Mouse (Mus musculus): ENCODE data around the gene Prdm16.

The Prdm16 gene

DNA sequence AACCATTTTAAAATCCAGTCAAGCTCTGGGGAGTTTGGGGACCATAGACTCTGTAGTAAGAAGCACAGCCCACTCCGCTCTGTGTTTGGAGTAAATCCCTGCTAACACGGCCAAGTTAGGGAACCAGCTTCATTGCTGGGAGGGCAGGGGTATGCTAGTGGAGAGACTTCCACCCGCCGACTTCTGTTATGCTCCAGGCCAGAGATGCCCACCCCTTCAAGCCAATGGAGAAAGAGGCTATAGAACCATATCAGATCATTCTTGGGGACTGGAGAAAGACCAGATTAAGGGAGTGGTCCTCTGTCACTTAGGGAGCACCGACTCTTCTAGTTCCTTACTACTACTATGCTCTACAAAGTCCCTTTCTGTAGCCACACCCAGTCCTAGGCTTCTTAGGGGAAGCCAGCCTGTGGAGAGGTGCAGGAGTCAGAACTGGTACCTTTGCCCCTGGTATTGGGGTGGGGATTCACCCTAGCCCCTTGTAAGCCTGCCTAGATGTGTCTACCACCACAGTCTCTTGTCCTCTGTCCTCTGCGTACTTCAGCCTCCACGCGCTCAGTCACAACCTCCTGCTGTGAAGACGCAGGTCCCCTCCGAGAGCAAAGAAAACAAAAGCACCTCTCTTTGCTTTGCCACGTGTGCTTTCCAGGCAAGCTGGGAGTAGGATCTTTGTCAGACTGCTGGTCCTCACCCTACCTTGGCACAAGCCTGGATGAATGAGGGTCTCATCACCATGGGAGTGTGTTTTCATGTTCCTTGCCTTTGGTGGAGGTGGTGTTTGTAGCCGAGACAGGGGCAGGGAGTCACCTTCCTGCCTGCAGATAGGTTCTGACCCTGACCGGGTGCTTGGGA lies 3.1 kb upstream of the Prdm16 start:
- DNase-seq (ENCODE audit: low spot score) = no peak

DNA sequence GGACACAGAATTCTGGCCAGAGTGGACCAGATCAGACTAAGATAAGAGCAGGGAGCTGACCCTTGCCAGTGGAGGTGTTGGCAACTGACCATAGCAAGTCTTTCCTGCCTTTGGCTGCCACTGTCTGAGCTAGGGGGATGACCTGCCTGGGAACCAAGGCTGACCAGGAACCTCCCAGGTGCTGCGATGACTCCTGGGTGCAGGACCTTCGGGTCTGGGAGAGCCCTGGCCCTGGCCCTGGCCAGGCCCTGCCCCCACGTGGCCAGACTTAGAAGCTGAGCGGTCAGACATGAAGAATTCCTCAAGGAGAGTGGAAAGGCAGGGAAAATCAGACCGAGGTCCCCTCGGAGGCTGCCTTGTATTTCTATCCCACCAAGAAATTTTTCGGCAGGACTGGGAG lies 2.5 kb upstream of the Prdm16 start:
- no peak for DNase-seq (ENCODE audit: low spot score)

DNA sequence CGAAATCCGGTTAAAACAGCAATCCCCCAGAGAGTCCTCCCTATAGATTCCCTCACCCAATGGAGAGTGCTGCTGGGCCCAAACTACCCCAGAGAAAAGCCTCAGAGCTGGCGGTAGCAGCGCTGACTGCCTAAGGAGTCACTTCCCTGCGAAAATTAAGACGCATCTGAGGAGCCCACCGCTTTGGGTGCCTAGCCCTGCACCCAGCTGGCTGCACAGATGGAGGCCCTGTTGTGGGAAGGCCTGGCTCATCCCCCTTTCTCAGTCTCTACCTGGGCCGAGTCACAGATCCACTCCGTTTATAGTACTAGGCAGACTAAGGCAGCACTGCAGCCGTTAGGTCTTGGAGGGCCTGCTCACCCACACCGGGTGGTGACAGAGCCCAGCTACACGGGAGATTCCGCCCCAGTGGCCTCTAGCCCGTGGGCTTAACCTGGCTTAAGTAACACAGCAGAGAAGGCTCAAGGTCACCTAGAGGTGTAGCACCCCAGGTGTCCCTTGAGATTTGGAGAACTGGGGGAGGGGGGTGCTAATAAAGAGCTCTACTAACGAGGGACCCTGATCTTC lies 1.7 kb upstream of the Prdm16 start:
- DNase-seq (ENCODE audit: low spot score) = no peak

DNA sequence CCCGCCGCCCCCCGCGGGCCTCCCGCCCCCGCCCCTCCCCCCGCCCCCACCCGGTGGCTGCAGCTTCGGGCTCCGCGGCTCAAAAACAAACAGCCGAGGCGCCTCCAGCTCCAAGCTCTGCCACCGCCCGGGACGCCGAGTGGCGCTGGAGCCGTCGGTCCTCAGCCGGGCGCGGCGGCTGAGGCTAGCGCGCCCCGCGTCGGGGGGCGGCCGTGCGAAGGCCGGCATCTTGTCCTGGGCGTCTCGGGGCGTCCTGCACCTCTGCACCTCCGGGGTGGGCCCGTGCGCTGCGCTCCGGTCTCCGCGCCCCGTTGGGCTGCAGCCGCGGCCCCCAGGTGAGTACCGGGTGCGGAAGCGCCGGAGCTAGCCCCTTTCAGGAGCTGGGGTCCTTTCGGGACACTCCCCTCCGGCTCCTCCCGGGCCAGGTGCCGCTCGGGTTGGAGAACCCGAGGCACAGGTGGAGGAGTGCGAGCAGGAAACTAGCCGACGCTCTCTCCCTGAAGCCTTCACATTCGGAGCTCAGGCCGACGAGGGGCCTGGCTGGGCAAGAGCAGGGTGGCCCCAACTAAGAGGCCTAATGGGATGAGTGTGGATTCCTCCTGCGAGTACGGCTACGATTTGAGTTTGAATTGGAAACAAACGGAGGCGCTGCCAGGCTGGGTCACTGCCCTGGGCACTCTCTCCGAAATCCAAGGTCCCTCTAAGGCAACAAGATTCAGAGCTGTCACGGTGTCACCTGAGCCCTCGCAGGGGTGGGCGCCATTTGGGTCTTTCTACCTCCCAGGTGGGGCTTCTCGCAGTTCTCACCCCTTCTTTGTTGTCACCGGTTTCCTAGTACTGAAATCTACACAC lies 1.0 kb upstream of the Prdm16 start:
- DNase-seq (ENCODE audit: low spot score) = no peak

DNA sequence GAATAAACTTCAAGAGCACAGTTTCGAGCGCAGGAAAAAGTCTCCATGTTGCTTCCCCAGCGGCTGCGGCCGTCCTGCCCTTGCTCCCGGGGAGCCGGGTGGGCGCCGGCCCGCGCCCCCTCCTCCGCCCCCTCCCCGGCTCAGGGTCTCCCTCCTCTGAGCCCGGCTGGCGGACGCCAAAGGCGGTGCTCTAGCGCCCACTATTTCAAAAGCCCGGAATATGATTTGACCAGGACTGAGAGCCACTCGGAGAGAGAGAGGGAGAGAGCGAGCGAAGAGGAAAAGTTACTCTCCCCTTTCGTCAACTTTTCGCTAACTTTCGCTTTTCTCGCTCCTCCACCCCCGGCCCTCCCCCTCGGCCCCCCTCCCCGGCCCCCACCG lies 630 bp downstream of the Prdm16 start:
- DNase-seq (ENCODE audit: low spot score) = peak; percentile 75

DNA sequence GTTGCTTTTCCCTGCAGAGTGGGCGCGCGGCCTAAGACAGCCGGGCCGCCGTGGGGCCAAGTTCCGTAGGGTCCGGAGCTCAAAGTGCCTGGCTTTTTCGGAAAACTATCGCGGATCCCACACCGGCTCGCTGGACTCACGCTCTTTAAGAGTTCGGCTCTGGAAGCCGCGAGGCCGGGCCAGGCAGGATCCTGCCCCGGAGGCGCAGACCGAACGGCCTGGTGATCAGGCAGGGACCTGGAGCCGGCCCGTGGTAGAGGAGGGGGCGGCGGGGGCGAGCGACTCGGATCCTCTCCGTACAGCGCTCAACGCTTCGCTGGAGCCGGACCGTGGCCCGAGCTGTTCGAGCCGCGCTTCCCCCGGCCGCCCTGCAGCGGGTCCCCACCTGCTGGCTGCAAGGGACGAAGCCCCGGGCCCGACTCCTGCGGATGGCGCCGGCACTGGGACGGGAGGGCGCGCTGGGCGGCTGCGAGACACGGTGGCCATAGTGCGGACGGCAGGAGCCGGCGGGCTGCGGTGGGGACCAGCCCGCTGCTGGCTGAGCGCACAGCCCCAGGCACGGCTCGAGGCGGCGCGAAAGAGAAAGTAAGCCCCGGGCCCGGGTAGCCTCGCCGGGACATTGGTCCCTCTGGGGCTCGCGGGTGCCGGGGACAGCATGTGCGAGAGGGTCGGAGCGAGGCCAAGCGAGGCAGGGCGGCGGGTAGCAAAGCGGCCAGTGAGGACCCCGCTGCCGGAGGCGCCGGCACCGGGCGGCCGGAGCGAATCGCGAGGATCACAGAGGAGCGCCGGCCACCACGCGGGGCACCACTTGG lies 1.2 kb downstream of the Prdm16 start:
- DNase-seq (ENCODE audit: low spot score) = peak; percentile 29

DNA sequence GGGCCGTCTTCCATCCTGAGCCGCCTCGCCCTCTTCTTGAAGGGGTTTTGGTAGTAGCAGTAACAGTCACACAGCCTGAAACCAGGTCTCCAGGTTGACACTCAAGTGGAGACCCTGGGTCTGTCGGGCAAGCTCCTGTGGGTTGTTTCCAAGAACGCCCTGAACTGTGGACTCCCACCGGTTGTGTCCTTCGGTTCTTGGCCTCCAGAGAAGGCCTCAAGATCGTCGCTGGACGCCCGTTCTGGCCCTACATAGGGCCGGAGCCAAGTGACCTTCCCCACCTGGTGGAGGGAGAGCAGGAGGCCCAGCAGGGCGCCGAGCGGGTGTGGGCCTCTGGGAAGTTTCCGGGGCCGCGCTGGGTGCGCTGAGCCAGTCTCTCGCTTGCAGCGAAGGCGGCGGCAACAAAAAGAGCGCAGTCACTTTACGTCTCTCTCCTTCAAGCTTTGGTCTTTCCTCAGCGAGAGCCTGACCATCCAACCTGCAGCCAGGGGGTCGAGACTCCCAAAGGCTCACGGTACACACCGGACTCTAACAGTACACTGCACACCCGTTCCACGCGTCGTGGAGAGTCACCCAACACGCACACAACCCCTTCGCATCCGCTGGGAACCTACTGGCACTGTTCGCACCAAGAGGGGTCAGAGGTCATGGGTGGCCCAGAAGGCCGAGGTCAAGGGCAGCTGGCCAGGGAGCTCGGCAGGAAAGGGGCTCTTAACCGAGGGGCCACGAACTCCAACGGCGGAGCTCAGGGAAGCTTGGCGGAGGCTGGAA lies 2.0 kb downstream of the Prdm16 start:
- DNase-seq (ENCODE audit: low spot score) = no peak

DNA sequence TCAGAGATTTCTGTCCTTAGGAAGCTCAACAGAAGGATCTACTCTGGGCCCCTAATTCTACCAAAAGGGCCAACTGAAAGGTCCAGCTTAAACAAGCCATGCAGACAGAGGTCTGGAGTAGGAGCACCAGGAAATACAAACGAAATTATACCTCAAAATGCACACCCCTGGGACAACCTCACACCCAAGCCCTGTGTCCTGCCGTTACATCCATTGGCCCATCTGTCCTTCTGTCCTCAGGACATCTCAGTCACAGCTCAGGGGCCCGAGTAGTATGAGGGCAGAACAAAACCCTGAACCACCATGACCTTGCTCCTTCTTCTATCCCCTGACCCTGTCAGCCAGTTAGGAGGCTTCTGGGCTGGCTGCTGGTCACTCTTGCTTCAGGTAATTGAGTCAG lies 2.7 kb downstream of the Prdm16 start:
- DNase-seq (ENCODE audit: low spot score) = no peak

DNA sequence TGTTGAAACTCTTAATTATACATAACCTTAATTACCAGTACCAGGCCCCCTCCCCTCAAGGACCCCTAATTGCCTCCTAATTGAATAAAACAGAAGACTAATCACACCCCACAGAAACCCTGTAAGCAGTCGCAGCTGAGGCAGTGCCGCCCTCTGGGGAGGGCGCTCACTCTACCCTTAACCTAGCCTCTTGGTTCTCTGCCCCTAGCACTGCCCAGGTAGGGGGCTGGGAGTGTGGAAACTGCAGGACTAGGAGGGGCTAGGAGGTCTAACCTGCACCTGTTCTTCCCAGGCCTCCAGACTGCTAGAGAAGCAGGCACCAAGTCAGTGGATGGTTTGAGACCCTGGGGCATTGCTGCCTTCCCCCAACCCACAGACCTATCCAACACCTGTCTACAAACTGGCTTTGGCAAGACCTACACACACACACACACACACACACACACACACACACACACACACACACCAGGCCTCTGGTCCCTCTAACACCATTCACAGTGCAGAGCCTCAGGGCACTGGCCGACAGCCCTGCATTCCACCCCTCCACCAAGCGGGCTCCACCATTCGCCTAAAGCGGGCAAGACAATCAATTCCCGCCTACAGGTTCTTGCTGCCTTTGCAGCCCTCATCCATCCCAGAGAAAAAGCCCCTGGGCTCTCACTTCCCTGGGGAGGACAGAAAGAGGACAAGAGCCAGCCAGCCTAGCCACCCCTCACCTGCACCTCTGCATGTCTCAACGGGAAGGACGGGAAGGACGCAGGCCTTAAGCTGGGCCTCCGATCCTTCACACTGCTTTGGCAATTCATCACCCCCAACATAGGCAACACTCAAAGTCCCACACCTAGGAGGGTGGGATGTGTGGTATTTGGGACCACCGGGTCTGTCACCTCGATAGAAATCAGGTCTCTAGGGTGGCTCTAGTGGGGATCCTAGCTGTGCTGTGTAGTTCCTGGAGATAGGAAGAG lies 3.6 kb downstream of the Prdm16 start:
- no peak for DNase-seq (ENCODE audit: low spot score)

DNA sequence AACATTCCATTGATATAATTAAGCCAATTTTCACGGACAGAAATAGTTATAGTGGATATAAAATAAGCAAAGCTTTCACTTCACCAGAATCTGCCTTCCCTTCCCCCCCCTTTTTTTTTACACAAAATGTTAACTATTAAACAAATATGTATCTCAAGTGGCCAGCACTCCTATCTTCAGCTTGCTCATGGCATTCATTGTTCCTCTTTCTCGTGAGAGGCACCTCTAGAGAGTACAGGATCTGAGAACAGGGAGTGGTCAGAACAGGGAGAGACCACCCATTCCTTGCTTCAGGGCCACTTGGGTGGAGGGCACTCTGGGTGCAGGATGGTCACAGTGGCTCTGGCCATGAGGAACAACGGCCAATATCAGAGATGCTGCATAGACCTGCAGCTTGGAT lies 5.9 kb downstream of the Prdm16 start:
- DNase-seq (ENCODE audit: low spot score) = no peak

DNA sequence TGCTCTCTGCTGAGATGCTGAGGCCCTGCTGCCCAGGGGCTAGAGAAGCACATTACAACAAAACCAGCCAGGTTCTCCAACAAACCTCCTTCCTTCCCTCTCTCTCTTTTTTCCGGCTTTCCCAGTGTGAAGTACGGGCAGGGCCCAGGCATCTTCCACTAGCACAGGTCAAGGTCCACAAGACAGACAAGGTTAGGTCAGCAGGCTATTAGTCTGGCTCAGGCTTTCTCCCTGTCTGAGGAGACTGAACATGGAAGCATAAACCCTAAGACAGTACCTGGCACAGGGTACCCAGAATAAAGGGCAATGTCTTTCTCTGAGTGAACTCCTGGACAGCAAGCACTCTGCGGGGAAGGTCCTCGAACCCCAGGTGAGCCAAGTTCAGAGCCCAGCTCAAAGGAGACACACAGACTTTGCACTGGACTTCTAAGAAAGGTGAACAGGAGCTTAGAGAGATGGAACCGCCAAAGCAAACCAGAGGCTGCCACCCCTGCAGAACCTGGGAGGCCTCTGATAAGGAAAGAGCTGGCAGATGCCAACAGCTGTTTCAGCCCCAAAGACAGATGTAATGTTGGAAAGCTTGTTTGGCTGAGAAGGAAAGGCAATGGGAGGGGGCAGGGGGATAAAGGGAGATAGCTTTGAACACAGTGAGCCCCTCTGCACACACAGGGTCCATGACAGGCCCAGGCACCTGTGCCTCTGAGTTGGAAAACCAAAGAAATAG lies 9.1 kb downstream of the Prdm16 start:
- no peak for DNase-seq (ENCODE audit: low spot score)

DNA sequence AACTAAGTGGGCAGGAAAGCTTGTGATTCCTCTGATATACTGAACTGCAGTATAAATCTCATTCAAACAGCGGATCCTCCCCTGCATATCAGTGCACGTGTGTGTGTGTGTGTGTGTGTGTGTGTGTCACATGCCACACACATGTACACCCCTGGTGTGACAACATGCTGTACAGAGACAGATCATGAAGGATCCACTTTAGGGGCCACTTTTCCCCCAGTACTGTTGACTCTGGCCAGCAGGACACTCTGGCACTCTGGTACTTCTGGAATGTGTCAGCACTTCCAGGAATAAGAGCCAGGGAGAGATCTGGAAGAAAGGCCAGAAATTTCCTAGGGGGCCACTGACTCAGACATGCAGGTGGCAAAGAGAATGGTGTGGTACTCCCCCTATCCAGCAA lies 10.4 kb downstream of the Prdm16 start:
- no peak for DNase-seq (ENCODE audit: low spot score)

DNA sequence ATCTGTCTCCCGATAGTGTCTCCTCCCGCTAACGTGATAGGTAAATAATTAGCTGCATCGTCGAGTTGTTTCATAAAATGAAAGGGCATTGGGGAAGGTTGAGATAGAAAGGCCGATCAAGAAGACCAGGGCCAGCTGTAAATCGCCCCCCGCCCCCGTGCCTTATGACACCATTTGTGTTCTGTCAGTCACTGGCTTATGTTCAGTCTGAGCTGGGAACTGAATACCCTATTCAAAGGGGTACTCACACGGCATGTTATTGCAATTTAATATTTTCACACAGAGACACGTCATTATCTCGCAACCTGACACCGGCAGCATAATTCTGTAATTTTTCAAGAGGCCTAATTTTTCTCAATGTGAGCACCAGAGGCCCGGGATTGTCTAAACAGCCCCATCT lies 11.0 kb downstream of the Prdm16 start:
- no peak for DNase-seq (ENCODE audit: low spot score)

DNA sequence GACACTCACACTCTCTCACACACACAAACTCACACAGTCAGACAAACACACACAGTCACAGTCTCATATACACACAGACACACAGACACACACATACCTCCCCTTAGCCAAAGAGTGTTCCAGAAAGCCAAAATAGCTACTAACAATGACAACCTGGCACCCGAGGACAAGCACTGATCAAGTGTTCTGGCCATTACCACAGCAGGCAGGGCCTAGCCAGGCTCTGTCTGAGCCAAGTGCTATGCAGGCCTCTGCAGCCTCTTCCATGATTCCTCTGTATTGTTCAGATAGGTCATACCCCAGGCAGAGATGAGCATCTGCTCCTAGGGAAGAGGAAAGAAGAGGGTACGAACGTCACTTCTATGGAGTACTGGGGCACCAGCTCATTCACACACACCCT lies 13.4 kb downstream of the Prdm16 start:
- no peak for DNase-seq (ENCODE audit: low spot score)

DNA sequence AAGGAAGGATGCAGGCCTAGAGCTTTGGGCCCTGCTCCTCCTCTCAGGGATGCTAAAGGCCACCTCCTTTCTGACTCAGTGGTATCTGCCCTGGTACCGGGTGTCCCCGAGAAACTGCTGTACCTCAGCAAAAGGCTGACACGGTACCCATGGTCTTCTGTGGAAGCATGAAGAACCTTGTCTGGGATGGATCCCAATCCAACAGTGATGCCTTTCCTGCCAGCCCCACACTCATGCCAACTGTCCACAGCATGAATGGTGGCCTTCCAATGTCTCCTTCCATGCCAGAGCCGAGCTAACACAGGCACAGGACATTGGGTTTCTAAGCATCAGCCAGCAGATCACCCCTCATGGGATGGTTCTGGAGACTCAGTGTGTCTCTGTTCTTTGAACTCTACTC lies 14.2 kb downstream of the Prdm16 start:
- DNase-seq (ENCODE audit: low spot score) = no peak

DNA sequence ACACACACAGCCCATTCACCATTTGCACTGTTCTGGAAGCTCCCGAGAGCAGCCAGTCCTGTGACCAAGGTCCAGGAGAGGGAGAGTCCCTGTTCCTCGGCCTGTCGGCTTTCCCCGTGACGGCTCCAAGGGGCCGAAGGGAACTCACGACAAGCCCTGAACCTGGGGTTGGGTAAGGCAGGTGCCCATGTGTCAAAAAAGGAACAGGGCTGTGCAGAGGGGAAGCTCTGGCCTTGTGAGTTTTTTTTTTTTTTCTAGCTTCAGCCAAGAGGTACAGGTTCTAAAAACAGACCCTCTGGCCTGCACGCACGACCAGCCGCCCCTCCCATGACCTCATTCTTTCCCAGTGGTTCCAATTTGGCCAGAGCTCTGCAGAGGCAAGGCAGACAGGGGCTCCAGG lies 25.5 kb downstream of the Prdm16 start:
- DNase-seq (ENCODE audit: low spot score) = no peak

DNA sequence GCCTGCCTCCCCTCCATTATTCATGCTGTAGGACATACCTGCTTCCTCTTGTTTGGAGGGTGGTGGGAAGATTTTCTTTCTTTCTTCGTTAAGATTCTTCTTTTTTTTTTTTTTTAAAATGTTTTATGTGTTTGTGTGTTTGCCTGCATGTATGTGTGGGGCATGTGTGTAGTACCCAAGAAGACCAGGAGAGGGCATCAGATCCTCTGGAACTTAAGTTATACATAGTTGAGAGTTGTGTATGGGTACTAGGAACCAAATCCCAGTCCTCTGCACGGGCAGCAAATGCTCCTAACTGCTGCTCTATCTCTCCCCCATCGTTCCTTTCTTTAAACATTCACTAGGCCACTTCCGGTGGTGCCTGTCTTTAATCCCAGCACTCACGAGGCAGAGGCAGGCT lies 28.9 kb downstream of the Prdm16 start:
- no peak for DNase-seq (ENCODE audit: low spot score)

DNA sequence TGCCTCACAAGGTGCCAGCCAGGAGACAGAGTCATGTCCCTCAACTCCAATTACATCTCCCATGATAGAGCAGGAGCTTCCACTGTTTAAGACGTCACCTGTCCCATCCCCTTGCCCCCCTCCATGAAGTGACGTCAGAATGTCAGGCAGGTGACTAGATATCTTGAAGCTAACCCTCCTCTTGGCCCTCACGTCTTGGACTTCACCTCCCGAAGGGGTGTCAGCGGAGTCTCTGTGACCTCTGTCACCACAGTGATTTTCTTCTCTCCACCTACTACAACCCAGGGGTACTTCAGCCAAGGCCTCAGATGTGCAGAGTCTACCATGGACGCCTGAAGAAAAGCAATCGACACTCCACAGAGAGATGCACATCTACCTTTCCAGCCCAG lies 32.2 kb downstream of the Prdm16 start:
- no peak for DNase-seq (ENCODE audit: low spot score)

DNA sequence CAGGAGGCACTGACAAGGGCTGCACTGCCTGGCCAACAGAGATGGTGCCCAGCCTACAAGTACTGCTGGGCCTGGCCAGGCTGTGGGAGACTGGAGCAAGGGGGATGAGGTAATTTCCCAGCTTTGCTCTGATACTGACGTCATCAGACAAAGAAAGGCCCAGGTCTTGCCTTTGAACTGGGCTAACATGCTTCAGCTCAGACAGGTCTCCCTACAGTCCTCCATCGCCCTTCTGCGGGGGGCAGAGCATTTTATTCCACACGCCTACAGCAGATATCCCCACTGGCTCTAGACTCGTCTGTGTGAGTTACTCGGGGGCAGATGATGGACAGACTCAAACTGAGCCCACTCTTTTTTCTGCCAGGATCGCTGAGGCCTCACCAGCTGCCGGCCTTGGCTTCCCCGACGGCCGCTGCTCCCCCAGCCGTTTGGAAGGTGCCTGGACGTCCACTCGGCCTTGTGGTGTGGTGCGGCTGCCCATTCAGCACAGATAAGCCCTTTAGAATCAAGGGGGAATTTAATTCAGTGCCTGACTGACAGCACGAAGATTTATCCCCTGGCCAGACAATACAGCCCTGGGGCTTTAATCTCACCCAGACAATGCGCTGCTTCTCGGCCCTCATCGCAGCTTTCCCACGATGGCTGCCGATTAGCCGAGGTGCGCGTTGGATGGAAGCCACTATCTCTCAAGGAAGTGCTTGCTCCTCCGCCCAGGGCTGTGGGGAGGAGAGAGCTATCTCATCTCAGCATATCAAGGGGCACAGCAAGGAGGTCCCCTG lies 32.8 kb downstream of the Prdm16 start:
- DNase-seq (ENCODE audit: low spot score) = no peak
